Mouse (Mus musculus) stomach, postnatal 0 days (tissue): ENCODE measurements around the gene Rab17. TPM values are rescaled to one million over a fixed set of nuclear protein-coding genes. Genes with fewer than 3 reads are reported as not detected.

ENCODE experiments used
- ATAC-seq: fragments of 200-750 bp; cut with Nextera tagmentation; 2 replicates; pipeline ENCODE4 v1.8.0; 2017; ENCODE audit not compliant: low FRiP score, low TSS enrichment
- DNase-seq: peaks from one replicate; pipeline ENCODE4 v3.0.0-alpha.2; 2016; ENCODE audit warnings: low spot score
- H3K27ac ChIP-seq: fragments of 300-500 bp; sonication (generic); replicated peaks from 2 replicates; pipeline ENCODE4 v1.5.1; 2014; ENCODE audit warnings: mild to moderate bottlenecking, control low read depth
- H3K27me3 ChIP-seq: fragments of 300-500 bp; sonication (generic); 2 replicates; pipeline ENCODE4 v1.6.1; 2014; ENCODE audit warnings: low read length; ENCODE audit not compliant: control insufficient read depth, insufficient read depth
- H3K36me3 ChIP-seq: fragments of 300-500 bp; sonication (generic); 2 replicates; pipeline ENCODE4 v1.6.1; 2014; ENCODE audit warnings: low read length, mixed read lengths; ENCODE audit not compliant: control insufficient read depth, insufficient read depth
- H3K4me1 ChIP-seq: fragments of 300-500 bp; sonication (generic); replicated peaks from 2 replicates; pipeline ENCODE4 v1.6.1; 2014; ENCODE audit warnings: antibody characterized with exemption; ENCODE audit not compliant: control insufficient read depth, insufficient read depth
- H3K4me2 ChIP-seq: fragments of 300-500 bp; sonication (generic); replicated peaks from 2 replicates; pipeline ENCODE4 v1.6.1; 2014; ENCODE audit warnings: low read depth, mild to moderate bottlenecking, control low read depth, moderate library complexity
- H3K4me3 ChIP-seq: fragments of 300-500 bp; sonication (generic); 2 replicates; pipeline ENCODE4 v1.5.1; 2014; ENCODE audit warnings: low read depth, low read length, control low read depth
- H3K9ac ChIP-seq: fragments of 300-500 bp; sonication (generic); 2 replicates; pipeline ENCODE4 v1.6.1; 2014; ENCODE audit warnings: mild to moderate bottlenecking, low read length, control low read depth, mixed read lengths
- H3K9me3 ChIP-seq: fragments of 300-500 bp; sonication (generic); 2 replicates; pipeline ENCODE4 v1.6.1; 2016; ENCODE audit warnings: low read length; ENCODE audit not compliant: control insufficient read depth
- CTCF ChIP-seq: IDR thresholded peaks from 2 replicates; pipeline ENCODE4 v1.5.1; 2016; ENCODE audit warnings: antibody characterized with exemption, low read depth, mild to moderate bottlenecking, moderate library complexity
- EP300 ChIP-seq: optimal IDR thresholded peaks from 2 replicates; pipeline ENCODE3; 2016; ENCODE audit warnings: antibody characterized with exemption
- whole genome bisulfite sequencing: fragments of 180-500 bp; shearing (Covaris S2); extraction: QIAGEN DNeasy Blood & Tissue Kit; methylation state at CpG from one replicate; pipeline ENCODE4 v1.1.7; 2014; 5-methylcytosine and 5-hydroxymethylcytosine counted together
- polyA plus RNA-seq: library from polyadenylated mRNA; unstranded; fragments of >200 nt; fragmentation: Nextera tagmentation; extraction: Ambion mirVana; gene quantifications from 2 replicates; pipeline ENCODE4 v1.2.1, GENCODE M21; 2015

Rab17 gene
- polyA plus RNA-seq, 1 experiment from 2014 or later = 5.7 TPM

GRCm38 (mm10) chr1:90998891-90999611 lies 29.6 kb upstream of the Rab17 start:
- DNase-seq (no peak), ATAC-seq (peak; percentile 56)
- Histone ChIP-seq H3K4me1 (peaks cover 4% of the 10 kb centered on the region), H3K4me2 (peak overlapping the region; percentile 98), H3K9ac (peak overlapping the region; percentile 82), H3K9me3 (no peaks in the 10 kb centered on the region), H3K36me3 (no peaks in the 10 kb centered on the region), H3K27me3 (no peaks in the 10 kb centered on the region), H3K27ac (peak overlapping the region; percentile 35; the same call in 1 of the 2 replicates), H3K4me3 (peak overlapping the region; percentile 70)
- WGBS = under 1% methylated on average over 39 of the region's 41 CpGs
- peak; percentile 3; the same call in 1 of the 2 replicates for TF ChIP-seq CTCF
- TF ChIP-seq EP300 = no peak

DNA sequence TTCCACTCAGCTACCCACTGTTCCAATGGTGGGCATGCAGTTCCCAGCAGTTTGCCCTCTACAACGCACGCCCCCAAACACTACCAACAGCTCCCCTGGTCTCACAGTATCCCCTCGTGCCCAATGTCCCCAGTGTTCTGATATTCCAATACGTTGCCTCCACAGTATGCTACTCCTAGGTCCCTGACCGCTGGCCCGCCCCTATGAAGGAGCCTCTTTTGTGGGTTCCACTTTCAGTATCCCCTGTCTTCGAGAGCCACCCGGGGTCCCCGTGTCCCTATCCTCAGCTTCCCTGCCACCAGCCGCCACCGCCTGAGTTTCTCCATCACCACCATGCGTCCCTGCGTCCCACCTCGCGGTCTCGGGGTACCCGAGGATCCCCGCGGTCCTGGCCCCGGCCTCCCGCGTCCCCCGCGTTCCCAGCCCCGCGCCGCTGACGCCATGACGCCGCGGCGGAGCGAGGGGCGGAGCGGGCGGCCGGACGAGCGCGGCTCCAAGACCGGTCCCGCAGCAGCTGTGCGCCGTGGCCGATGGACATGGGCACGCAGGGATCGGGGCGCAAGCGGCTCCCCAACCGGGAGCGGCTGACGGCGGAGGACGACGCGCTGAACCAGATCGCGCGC lies 28.9 kb upstream of the Rab17 start, which contains the start of gene Lrrfip1:
Lrrfip1 (plus strand) TSS at position 470 of the 623 bp plus-strand sequence.
- no peaks in the 10 kb centered on the region for H3K9me3 ChIP-seq
- WGBS = 2% methylated on average over 56 of the region's 59 CpGs
- H3K9ac ChIP-seq = peak within 1 kb of the TSS; percentile 82
- H3K27ac ChIP-seq = peak within 1 kb of the TSS; percentile 61; the same call in 1 of the 2 replicates
- no peaks in the 10 kb centered on the region for H3K36me3 ChIP-seq
- peak; percentile 52 for DNase-seq
- no peak for TF ChIP-seq CTCF
- TF ChIP-seq EP300 = no peak
- peak within 1 kb of the TSS; percentile 70 for H3K4me3 ChIP-seq
- peak; percentile 79 for ATAC-seq
- H3K4me1 ChIP-seq = peaks cover 4% of the 10 kb centered on the region
- H3K27me3 ChIP-seq = no peaks in the 10 kb centered on the region
- peak within 1 kb of the TSS; percentile 98 for H3K4me2 ChIP-seq

DNA sequence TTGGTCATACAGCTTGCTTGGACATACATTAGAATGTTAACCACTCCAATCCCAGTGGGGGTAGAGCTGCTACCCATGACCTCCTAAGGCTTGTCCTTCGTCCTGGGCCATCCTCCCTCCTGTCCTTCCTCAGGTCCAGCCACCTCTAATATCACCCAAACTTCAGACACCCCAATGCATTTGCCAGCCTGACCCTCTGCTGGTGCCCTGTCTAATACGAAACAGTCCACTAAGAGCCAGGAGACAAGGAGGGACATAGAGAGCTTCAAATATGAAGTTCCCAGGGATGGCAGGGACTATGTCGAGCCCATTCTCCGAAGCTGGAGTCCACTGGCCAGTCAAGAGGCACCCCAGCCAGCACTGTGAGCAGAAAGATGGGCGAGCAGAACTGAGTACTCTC lies 28.2 kb upstream of the Rab17 start:
- Histone ChIP-seq H3K4me1 (peaks cover 4% of the 10 kb centered on the region), H3K9ac (no peak overlapping the region), H3K36me3 (no peaks in the 10 kb centered on the region), H3K27ac (no peak overlapping the region), H3K4me3 (no peak overlapping the region), H3K27me3 (no peaks in the 10 kb centered on the region), H3K4me2 (peak overlapping the region; percentile 98; the same call in 1 of the 2 replicates), H3K9me3 (no peaks in the 10 kb centered on the region)
- TF ChIP-seq EP300 (no peak), CTCF (no peak)
- no peak for ATAC-seq
- 87% methylated on average over 5 of the region's 5 CpGs for WGBS
- no peak for DNase-seq

GRCm38 (mm10) chr1:90997136-90997535 lies 27.7 kb upstream of the Rab17 start:
- DNase-seq (no peak), ATAC-seq (no peak)
- Histone ChIP-seq H3K27me3 (no peaks in the 10 kb centered on the region), H3K36me3 (no peaks in the 10 kb centered on the region), H3K9ac (no peak overlapping the region), H3K4me2 (no peak overlapping the region), H3K27ac (no peak overlapping the region), H3K9me3 (no peaks in the 10 kb centered on the region), H3K4me1 (peaks cover 4% of the 10 kb centered on the region), H3K4me3 (no peak overlapping the region)
- WGBS = 45% methylated on average over 4 of the region's 4 CpGs
- TF ChIP-seq EP300 = no peak
- TF ChIP-seq CTCF = no peak

DNA sequence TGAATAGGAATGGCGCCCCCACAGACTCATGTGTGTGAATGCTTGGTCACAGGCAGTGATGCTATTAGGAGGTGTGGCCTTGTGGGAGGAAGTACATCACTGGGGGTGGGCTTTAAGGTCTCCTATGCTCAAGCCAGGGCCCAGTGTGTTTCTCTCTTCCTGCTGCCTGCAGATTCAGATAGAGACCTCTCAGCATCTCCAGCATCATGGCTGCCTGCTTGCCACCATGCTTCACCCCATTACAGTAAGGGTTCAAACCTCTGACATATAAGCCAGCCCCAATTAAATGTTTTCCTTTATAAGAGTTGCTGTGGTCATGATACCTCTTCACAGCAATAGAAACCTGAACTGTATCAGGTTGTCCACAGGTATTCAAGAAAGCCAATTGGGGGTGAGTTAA lies 26.5 kb upstream of the Rab17 start:
- no peak for TF ChIP-seq CTCF
- TF ChIP-seq EP300 = no peak
- no peak overlapping the region for H3K27ac ChIP-seq
- DNase-seq (no peak), ATAC-seq (no peak)
- whole genome bisulfite sequencing = 82% methylated on average over 1 of the region's 1 CpGs
- H3K9ac ChIP-seq = no peak overlapping the region
- no peaks in the 10 kb centered on the region for H3K27me3 ChIP-seq
- H3K36me3 ChIP-seq = no peaks in the 10 kb centered on the region
- no peaks in the 10 kb centered on the region for H3K9me3 ChIP-seq
- H3K4me3 ChIP-seq = no peak overlapping the region
- H3K4me2 ChIP-seq = no peak overlapping the region
- H3K4me1 ChIP-seq = peaks cover 4% of the 10 kb centered on the region

GRCm38 (mm10) chr1:90981346-90981745 lies 11.9 kb upstream of the Rab17 start:
- H3K4me1 ChIP-seq = no peaks in the 10 kb centered on the region
- H3K9ac ChIP-seq = no peak overlapping the region
- H3K27ac ChIP-seq = no peak overlapping the region; the same call in 1 of the 2 replicates
- no peak for DNase-seq
- H3K4me2 ChIP-seq = no peak overlapping the region
- H3K27me3 ChIP-seq = no peaks in the 10 kb centered on the region
- no peaks in the 10 kb centered on the region for H3K9me3 ChIP-seq
- WGBS = 49% methylated on average over 3 of the region's 3 CpGs
- ATAC-seq = no peak
- TF ChIP-seq EP300 (no peak), CTCF (no peak)
- no peaks in the 10 kb centered on the region for H3K36me3 ChIP-seq
- no peak overlapping the region for H3K4me3 ChIP-seq
